Mouse (Mus musculus): ENCODE measurements at regions not wholly inside any gene's neighbourhood (a gene's known extent, or its start where the extent isn't known, plus 50 kb on each side); places are given as distances from the start of the nearest gene placed in this dataset.

GRCm38 (mm10) chr4:124086254-124086653 lies 168.4 kb upstream of the 4930535I16Rik start:
- Histone ChIP-seq H3K36me3 (ENCODE audit: control insufficient read depth, insufficient read depth, low read length) (no peaks in the 10 kb centered on the region), H3K9ac (ENCODE audit: low read length) (no peak overlapping the region), H3K4me3 (ENCODE audit: low read depth, low read length) (no peak overlapping the region), H3K4me2 (ENCODE audit: low read depth) (no peak overlapping the region), H3K27ac (ENCODE audit: low read depth, low read length) (no peak overlapping the region), H3K9me3 (ENCODE audit: control insufficient read depth, low read length) (no peaks in the 10 kb centered on the region), H3K27me3 (ENCODE audit: control insufficient read depth, insufficient read depth, low read length) (no peaks in the 10 kb centered on the region), H3K4me1 (ENCODE audit: control insufficient read depth, insufficient read depth, low read length) (no peaks in the 10 kb centered on the region)
- no peak for ATAC-seq (ENCODE audit: insufficient read depth, low FRiP score, low TSS enrichment)
- 84% methylated on average over 7 of the region's 7 CpGs for WGBS
- DNase-seq (ENCODE audit: low spot score) = no peak

DNA sequence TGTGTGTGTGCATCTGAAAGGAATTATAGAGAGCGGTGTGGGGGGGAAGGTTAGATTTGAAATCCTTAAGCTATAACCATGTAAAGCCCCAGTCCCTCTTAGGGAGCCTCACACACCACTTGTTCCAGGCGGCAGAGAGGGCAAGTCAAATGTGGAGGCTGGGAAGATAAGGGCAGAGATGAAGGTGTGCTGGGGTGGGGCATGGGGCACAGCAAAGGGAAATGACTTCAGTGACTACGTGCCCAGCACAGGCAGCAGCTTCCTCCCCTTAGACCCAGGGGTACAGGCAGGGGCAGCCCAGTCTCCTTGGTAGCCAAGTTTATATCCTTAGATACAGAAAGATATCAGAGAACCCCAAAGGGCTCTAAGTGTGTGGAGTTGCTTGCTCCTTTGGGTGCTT lies 161.8 kb upstream of the 4930535I16Rik start:
- H3K9ac ChIP-seq (ENCODE audit: low read length) = no peak overlapping the region
- 82% methylated on average over 3 of the region's 3 CpGs for WGBS
- no peak overlapping the region for H3K4me2 ChIP-seq (ENCODE audit: low read depth)
- no peaks in the 10 kb centered on the region for H3K27me3 ChIP-seq (ENCODE audit: control insufficient read depth, insufficient read depth, low read length)
- no peaks in the 10 kb centered on the region for H3K36me3 ChIP-seq (ENCODE audit: control insufficient read depth, insufficient read depth, low read length)
- H3K27ac ChIP-seq (ENCODE audit: low read depth, low read length) = no peak overlapping the region
- no peak overlapping the region for H3K4me3 ChIP-seq (ENCODE audit: low read depth, low read length)
- ATAC-seq (ENCODE audit: insufficient read depth, low FRiP score, low TSS enrichment) = no peak
- DNase-seq (ENCODE audit: low spot score) = no peak
- H3K4me1 ChIP-seq (ENCODE audit: control insufficient read depth, insufficient read depth, low read length) = no peaks in the 10 kb centered on the region
- H3K9me3 ChIP-seq (ENCODE audit: control insufficient read depth, low read length) = no peaks in the 10 kb centered on the region

DNA sequence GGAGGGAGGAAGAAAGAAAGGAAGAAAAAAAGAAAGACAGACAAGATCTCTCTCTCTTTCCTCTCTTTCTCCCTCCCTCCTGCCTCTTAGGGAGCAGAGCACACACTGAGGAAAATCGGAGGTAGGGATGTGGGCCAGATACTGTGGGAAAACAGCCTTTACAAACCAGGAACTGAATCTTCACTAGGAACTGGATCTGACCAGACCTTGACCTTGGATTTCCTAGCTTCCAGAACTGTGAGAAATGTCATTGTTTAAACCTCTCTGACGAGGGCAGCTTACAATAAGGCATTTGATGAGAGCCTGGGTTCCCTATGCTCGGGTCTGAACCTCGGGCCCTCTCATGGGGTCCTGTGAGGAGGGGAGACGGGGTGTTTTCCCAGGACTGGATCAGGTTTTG lies 157.7 kb upstream of the 4930535I16Rik start:
- H3K36me3 ChIP-seq (ENCODE audit: control insufficient read depth, insufficient read depth, low read length) = no peaks in the 10 kb centered on the region
- H3K4me3 ChIP-seq (ENCODE audit: low read depth, low read length) = no peak overlapping the region
- no peaks in the 10 kb centered on the region for H3K4me1 ChIP-seq (ENCODE audit: control insufficient read depth, insufficient read depth, low read length)
- no peak overlapping the region for H3K9ac ChIP-seq (ENCODE audit: low read length)
- no peaks in the 10 kb centered on the region for H3K9me3 ChIP-seq (ENCODE audit: control insufficient read depth, low read length)
- DNase-seq (ENCODE audit: low spot score) = no peak
- no peak overlapping the region for H3K27ac ChIP-seq (ENCODE audit: low read depth, low read length)
- H3K4me2 ChIP-seq (ENCODE audit: low read depth) = no peak overlapping the region
- 71% methylated on average over 5 of the region's 5 CpGs for WGBS
- ATAC-seq (ENCODE audit: insufficient read depth, low FRiP score, low TSS enrichment) = no peak
- no peaks in the 10 kb centered on the region for H3K27me3 ChIP-seq (ENCODE audit: control insufficient read depth, insufficient read depth, low read length)

- Histone ChIP-seq H3K27me3 (ENCODE audit: control insufficient read depth, insufficient read depth, low read length) (no peaks in the 10 kb centered on the region), H3K27ac (ENCODE audit: low read depth, low read length) (no peak overlapping the region), H3K4me2 (ENCODE audit: low read depth) (no peak overlapping the region), H3K4me1 (ENCODE audit: control insufficient read depth, insufficient read depth, low read length) (no peaks in the 10 kb centered on the region), H3K9ac (ENCODE audit: low read length) (no peak overlapping the region), H3K36me3 (ENCODE audit: control insufficient read depth, insufficient read depth, low read length) (no peaks in the 10 kb centered on the region), H3K9me3 (ENCODE audit: control insufficient read depth, low read length) (no peaks in the 10 kb centered on the region), H3K4me3 (ENCODE audit: low read depth, low read length) (no peak overlapping the region)
- DNase-seq (ENCODE audit: low spot score) = no peak
- no peak for ATAC-seq (ENCODE audit: insufficient read depth, low FRiP score, low TSS enrichment)
- 63% methylated on average over 1 of the region's 1 CpGs for WGBS
Measured at GRCm38 (mm10) chr4:124073646-124074045, 155.8 kb upstream of the 4930535I16Rik start.

DNA sequence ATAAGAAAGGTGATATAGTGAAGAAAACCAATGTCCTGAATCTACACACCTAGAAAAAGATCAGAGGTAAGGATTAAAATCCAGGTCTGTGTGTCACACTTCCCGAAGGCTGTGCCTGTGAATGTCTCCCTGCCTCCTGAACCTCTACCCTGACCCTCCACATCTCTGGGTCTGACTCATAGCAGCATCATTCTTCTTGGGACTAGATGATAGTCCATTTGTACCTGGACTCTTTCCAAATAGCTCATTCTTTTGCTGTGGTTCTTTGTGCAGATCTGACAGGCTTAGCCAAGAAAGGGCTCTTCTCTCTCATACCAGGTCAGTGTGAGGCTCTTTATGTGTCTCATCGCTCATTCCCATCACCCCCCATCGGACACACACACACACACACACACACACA lies 146.8 kb upstream of the 4930535I16Rik start:
- DNase-seq (ENCODE audit: low spot score) = no peak
- Histone ChIP-seq H3K27me3 (ENCODE audit: control insufficient read depth, insufficient read depth, low read length) (no peaks in the 10 kb centered on the region), H3K36me3 (ENCODE audit: control insufficient read depth, insufficient read depth, low read length) (no peaks in the 10 kb centered on the region), H3K4me3 (ENCODE audit: low read depth, low read length) (no peak overlapping the region), H3K4me2 (ENCODE audit: low read depth) (no peak overlapping the region), H3K4me1 (ENCODE audit: control insufficient read depth, insufficient read depth, low read length) (no peaks in the 10 kb centered on the region), H3K9me3 (ENCODE audit: control insufficient read depth, low read length) (no peaks in the 10 kb centered on the region), H3K9ac (ENCODE audit: low read length) (no peak overlapping the region), H3K27ac (ENCODE audit: low read depth, low read length) (no peak overlapping the region)
- no peak for ATAC-seq (ENCODE audit: insufficient read depth, low FRiP score, low TSS enrichment)
- 84% methylated on average over 3 of the region's 3 CpGs for WGBS

DNA sequence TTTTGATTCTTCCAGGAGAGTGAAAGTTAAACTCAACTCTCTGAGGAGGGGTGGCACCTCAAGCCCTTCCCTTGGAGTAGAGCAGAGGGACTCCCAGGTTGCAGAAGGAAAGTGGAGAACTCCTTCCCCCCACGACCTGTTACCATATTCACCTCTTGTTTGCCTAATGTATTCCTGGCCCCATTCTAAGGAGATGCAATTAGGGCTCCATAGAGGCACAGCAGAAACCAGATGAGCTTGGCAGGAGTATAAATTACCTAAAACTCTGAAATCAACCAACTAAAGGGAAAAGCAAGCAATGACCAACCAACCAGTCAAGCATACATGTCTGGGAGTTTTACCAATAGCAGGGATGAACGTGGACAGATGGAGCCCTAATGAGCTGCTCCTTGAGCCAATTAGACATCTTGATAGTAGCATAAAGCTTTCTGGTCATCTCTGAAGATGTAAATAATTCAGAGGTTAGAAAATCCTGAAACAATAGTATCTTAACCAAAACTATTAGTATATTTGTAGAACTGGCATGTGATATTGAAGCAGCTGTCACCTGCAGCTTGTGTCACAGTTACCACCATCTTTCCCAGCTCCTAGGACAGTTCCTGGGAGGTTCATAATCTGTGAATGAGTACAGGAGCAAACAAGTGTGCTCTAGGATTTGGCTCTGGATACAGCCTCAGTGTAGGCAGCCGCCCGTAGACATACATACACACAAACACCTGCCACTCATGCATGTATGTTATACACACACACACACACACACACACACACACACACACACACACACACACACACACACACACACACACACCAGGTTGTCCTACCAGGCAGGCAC lies 145.7 kb upstream of the 4930535I16Rik start:
- H3K9ac ChIP-seq (ENCODE audit: low read length) = no peak overlapping the region
- no peaks in the 10 kb centered on the region for H3K4me1 ChIP-seq (ENCODE audit: control insufficient read depth, insufficient read depth, low read length)
- H3K4me2 ChIP-seq (ENCODE audit: low read depth) = no peak overlapping the region
- H3K27ac ChIP-seq (ENCODE audit: low read depth, low read length) = no peak overlapping the region
- no peaks in the 10 kb centered on the region for H3K27me3 ChIP-seq (ENCODE audit: control insufficient read depth, insufficient read depth, low read length)
- H3K9me3 ChIP-seq (ENCODE audit: control insufficient read depth, low read length) = no peaks in the 10 kb centered on the region
- ATAC-seq (ENCODE audit: insufficient read depth, low FRiP score, low TSS enrichment) (no peak), DNase-seq (ENCODE audit: low spot score) (no peak)
- 76% methylated on average over 4 of the region's 4 CpGs for WGBS
- H3K4me3 ChIP-seq (ENCODE audit: low read depth, low read length) = no peak overlapping the region
- no peaks in the 10 kb centered on the region for H3K36me3 ChIP-seq (ENCODE audit: control insufficient read depth, insufficient read depth, low read length)

GRCm38 (mm10) chr4:124057607-124058006 lies 139.8 kb upstream of the 4930535I16Rik start:
- ATAC-seq (ENCODE audit: insufficient read depth, low FRiP score, low TSS enrichment) (no peak), DNase-seq (ENCODE audit: low spot score) (no peak)
- Histone ChIP-seq H3K4me3 (ENCODE audit: low read depth, low read length) (no peak overlapping the region), H3K27ac (ENCODE audit: low read depth, low read length) (no peak overlapping the region), H3K4me2 (ENCODE audit: low read depth) (no peak overlapping the region), H3K36me3 (ENCODE audit: control insufficient read depth, insufficient read depth, low read length) (no peaks in the 10 kb centered on the region), H3K9ac (ENCODE audit: low read length) (no peak overlapping the region), H3K4me1 (ENCODE audit: control insufficient read depth, insufficient read depth, low read length) (no peaks in the 10 kb centered on the region), H3K27me3 (ENCODE audit: control insufficient read depth, insufficient read depth, low read length) (no peaks in the 10 kb centered on the region), H3K9me3 (ENCODE audit: control insufficient read depth, low read length) (no peaks in the 10 kb centered on the region)
- WGBS = 94% methylated on average over 8 of the region's 8 CpGs

DNA sequence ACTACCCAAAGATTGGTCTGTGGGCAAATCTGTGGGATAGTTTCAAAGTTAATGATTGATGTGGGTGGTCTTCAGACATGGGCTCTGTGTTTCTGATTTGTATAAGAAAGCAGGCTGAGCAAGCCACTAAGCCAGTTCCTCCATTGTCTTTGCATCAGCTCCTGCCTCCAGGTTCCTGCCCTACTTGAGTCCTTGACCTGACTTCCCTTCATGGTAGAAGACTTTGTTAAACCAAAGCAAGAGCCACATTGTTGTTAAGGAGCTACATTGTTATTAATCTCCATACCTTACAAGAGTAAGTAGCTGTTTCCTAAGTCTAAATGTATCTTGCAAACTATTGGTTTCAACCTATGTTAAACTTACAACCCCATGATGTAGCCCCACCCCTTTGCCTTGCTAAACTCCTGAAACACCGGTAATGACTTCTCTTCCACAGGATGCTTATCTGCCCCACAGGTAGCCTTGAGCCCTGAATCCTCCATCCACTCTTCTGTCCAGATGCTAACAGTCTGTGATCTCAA lies 136.5 kb upstream of the 4930535I16Rik start:
- H3K4me2 ChIP-seq (ENCODE audit: low read depth) = no peak overlapping the region
- H3K27ac ChIP-seq (ENCODE audit: low read depth, low read length) = no peak overlapping the region
- H3K36me3 ChIP-seq (ENCODE audit: control insufficient read depth, insufficient read depth, low read length) = no peaks in the 10 kb centered on the region
- no peak for DNase-seq (ENCODE audit: low spot score)
- no peaks in the 10 kb centered on the region for H3K27me3 ChIP-seq (ENCODE audit: control insufficient read depth, insufficient read depth, low read length)
- ATAC-seq (ENCODE audit: insufficient read depth, low FRiP score, low TSS enrichment) = no peak
- 0 out of 2 replicates have a peak, but pooled peaks cover under 1% of the 10 kb centered on the region for H3K4me1 ChIP-seq (ENCODE audit: control insufficient read depth, insufficient read depth, low read length)
- no peak overlapping the region for H3K4me3 ChIP-seq (ENCODE audit: low read depth, low read length)
- H3K9me3 ChIP-seq (ENCODE audit: control insufficient read depth, low read length) = no peaks in the 10 kb centered on the region
- no peak overlapping the region for H3K9ac ChIP-seq (ENCODE audit: low read length)
- WGBS = 75% methylated on average over 1 of the region's 1 CpGs
